Mouse (Mus musculus): ENCODE results near the gene Rab5a.

DNA sequence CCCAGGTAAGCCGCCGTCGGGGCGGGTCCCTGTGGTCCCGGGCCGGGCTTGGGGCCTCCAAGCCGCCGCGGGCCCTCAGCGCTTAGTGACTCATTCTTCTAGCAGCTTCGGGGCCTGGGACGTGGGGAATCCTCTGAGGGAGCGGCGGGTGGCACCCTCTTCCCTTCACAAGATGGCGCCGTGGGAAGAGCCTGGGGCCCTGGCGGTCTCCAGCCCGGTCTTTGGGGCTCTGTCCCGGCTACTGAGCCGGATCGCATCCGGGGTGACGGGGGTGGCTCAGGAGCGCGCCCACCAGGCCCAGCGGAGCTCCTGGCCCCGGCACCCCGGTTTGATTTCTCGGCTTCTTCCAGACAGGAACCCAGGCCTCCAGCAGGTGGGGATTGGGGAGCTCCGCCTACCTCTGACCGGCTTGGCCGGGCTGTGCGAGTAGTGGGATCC lies 589 bp downstream of the Rab5a start:
- TF ChIP-seq POLR2A (IDR thresholded peaks at IDR 0.05; ENCODE audit: low read depth, low read length) (no peak), CTCF (IDR thresholded peaks at IDR 0.05; ENCODE audit: extremely low read depth, insufficient read depth, insufficient read length, insufficient replicate concordance) (no peak)

Data from spleen, adult 2 months (tissue).